Mouse (Mus musculus): ENCODE measurements around the gene Mef2d. TPM values are rescaled to one million over a fixed set of nuclear protein-coding genes. Genes with fewer than 3 reads are reported as not detected.

Gene Mef2d
- polyA plus RNA-seq, 1 experiment, result 60.2 TPM

- TF ChIP-seq FLI1 (IDR thresholded peaks at IDR 0.05; ENCODE audit: low read length) (no peak), GATA1 (IDR thresholded peaks at IDR 0.05; ENCODE audit: borderline replicate concordance, low read length) (no peak)
- H3K36me3 ChIP-seq (replicated peaks; ENCODE audit: low read length), result no peaks in the 10 kb centered on the region
- H3K9me3 ChIP-seq, result peaks cover 6% of the 10 kb centered on the region; the same call in 1 of the 2 replicates
- peaks cover 98% of the 10 kb centered on the region for H3K27me3 ChIP-seq (replicated peaks)
- no peak overlapping the region for H3K4me3 ChIP-seq (replicated peaks)
- peaks cover 5% of the 10 kb centered on the region for H3K4me1 ChIP-seq
These were observed 78.7 kb downstream of the Mef2d start for GRCm38 (mm10) chr3:88220842-88221241.

Other genes starting within 250 kb of the Mef2d start
- 140 and 1,011 TPM in 2 replicates for gene Hdgf, start 236.1 kb upstream of the Mef2d start, polyA plus RNA-seq (2012; ENCODE audit: insufficient read depth, low replicate concordance)
- gene Mrpl24, start 222.9 kb upstream of the Mef2d start, polyA plus RNA-seq (2012; ENCODE audit: insufficient read depth, low replicate concordance), result 3.1 and 14.1 TPM in 2 replicates
- 2.9 and 3.6 TPM in 2 replicates for gene Isg20l2, start 212.1 kb upstream of the Mef2d start, polyA plus RNA-seq (2012; ENCODE audit: insufficient read depth, low replicate concordance)
- gene Rrnad1, start 211.7 kb upstream of the Mef2d start, polyA plus RNA-seq (2012; ENCODE audit: insufficient read depth, low replicate concordance), result 13.9 and 14.0 TPM in 2 replicates
- gene Crabp2, start 193.7 kb upstream of the Mef2d start, polyA plus RNA-seq (2012; ENCODE audit: insufficient read depth, low replicate concordance), result 0.47 TPM in 1 of 2 replicates, not detected in the other
- 0.29 TPM in 1 of 2 replicates, not detected in the other for gene Nes, start 171.3 kb upstream of the Mef2d start, polyA plus RNA-seq (2012; ENCODE audit: insufficient read depth, low replicate concordance)
- gene Bcan, start 142.1 kb upstream of the Mef2d start, polyA plus RNA-seq (2012; ENCODE audit: insufficient read depth, low replicate concordance), result not detected in 2 replicates
- not detected in 2 replicates for gene Hapln2, start 114.8 kb upstream of the Mef2d start, polyA plus RNA-seq (2012; ENCODE audit: insufficient read depth, low replicate concordance)
- 5.3 and 18.9 TPM in 2 replicates for gene Gpatch4, start 99.3 kb upstream of the Mef2d start, polyA plus RNA-seq (2012; ENCODE audit: insufficient read depth, low replicate concordance)
- 30.3 and 44.6 TPM in 2 replicates for gene Naxe, start 83.9 kb upstream of the Mef2d start, polyA plus RNA-seq (2012; ENCODE audit: insufficient read depth, low replicate concordance)
- gene Ttc24, start 64.1 kb upstream of the Mef2d start, polyA plus RNA-seq (2012; ENCODE audit: insufficient read depth, low replicate concordance), result not detected in 2 replicates
- 3.3 and 6.8 TPM in 2 replicates for gene Iqgap3, start 60.4 kb upstream of the Mef2d start, polyA plus RNA-seq (2012; ENCODE audit: insufficient read depth, low replicate concordance)
- gene Rhbg, start 112.3 kb downstream of the Mef2d start, polyA plus RNA-seq (2012; ENCODE audit: insufficient read depth, low replicate concordance), result not detected in 2 replicates
- not detected in 2 replicates for gene Gm38392, start 144.8 kb downstream of the Mef2d start, polyA plus RNA-seq (2012; ENCODE audit: insufficient read depth, low replicate concordance)
- gene Tsacc, start 154.6 kb downstream of the Mef2d start, polyA plus RNA-seq (2012; ENCODE audit: insufficient read depth, low replicate concordance), result 2.0 TPM in 1 of 2 replicates, not detected in the other
- 7.1 and 29.4 TPM in 2 replicates for gene Cct3, start 154.7 kb downstream of the Mef2d start, polyA plus RNA-seq (2012; ENCODE audit: insufficient read depth, low replicate concordance)
- gene Glmp, start 182.7 kb downstream of the Mef2d start, polyA plus RNA-seq (2012; ENCODE audit: insufficient read depth, low replicate concordance), result 31.1 and 138 TPM in 2 replicates
- 2.3 TPM in 1 of 2 replicates, not detected in the other for gene Tmem79, start 193.8 kb downstream of the Mef2d start, polyA plus RNA-seq (2012; ENCODE audit: insufficient read depth, low replicate concordance)
- 39.8 and 77.9 TPM in 2 replicates for gene Smg5, start 193.9 kb downstream of the Mef2d start, polyA plus RNA-seq (2012; ENCODE audit: insufficient read depth, low replicate concordance)
- not detected in 2 replicates for gene Paqr6, start 222.2 kb downstream of the Mef2d start, polyA plus RNA-seq (2012; ENCODE audit: insufficient read depth, low replicate concordance)
- gene Bglap3, start 230.4 kb downstream of the Mef2d start, polyA plus RNA-seq (2012; ENCODE audit: insufficient read depth, low replicate concordance), result not detected in 2 replicates
- gene Bglap2, start 236.3 kb downstream of the Mef2d start, polyA plus RNA-seq (2012; ENCODE audit: insufficient read depth, low replicate concordance), result not detected in 2 replicates
- gene Bglap, start 242.1 kb downstream of the Mef2d start, polyA plus RNA-seq (2012; ENCODE audit: insufficient read depth, low replicate concordance), result not detected in 2 replicates